Mouse (Mus musculus) inflammation-experienced regulatory T-cells, adult 6 months (primary cell): ENCODE results near the gene Tdrd3. TPM values are rescaled to one million over a fixed set of nuclear protein-coding genes. Genes with fewer than 3 reads are reported as not detected.

Experiments used
- ATAC-seq: one replicate; pipeline ENCODE4 v1.8.0; 2017
- polyA plus RNA-seq, 3 experiments: library from polyadenylated mRNA; unstranded; fragments of 100-300 nt; shearing (Covaris generic); gene quantifications; one replicate each; pipeline ENCODE4 v1.2.1; 2017

The Tdrd3 gene
- polyA plus RNA-seq, 3 experiments from 2014 or later, result 16.7 to 25.3 (median 23.7) TPM

- no peak for ATAC-seq
Measured at GRCm38 (mm10) chr14:87455630-87456175, 39.3 kb downstream of the Tdrd3 start.

- ATAC-seq, result no peak
Measured at GRCm38 (mm10) chr14:87459777-87460176, 43.3 kb downstream of the Tdrd3 start.

- ATAC-seq, result no peak
Measured at GRCm38 (mm10) chr14:87461543-87461942, 45.1 kb downstream of the Tdrd3 start.

- ATAC-seq, result peak; percentile 89
Measured at GRCm38 (mm10) chr14:87463963-87464654, 47.7 kb downstream of the Tdrd3 start.

GRCm38 (mm10) chr14:87464655-87465054 lies 48.2 kb downstream of the Tdrd3 start:
- ATAC-seq, result no peak

- ATAC-seq, result no peak
Measured at GRCm38 (mm10) chr14:87467586-87467985, 51.1 kb downstream of the Tdrd3 start.

- no peak for ATAC-seq
Measured at GRCm38 (mm10) chr14:87471521-87471920, 55.1 kb downstream of the Tdrd3 start.

GRCm38 (mm10) chr14:87472782-87473181 lies 56.3 kb downstream of the Tdrd3 start:
- ATAC-seq, result no peak

- no peak for ATAC-seq
Measured at GRCm38 (mm10) chr14:87475721-87476359, 59.4 kb downstream of the Tdrd3 start.

GRCm38 (mm10) chr14:87478339-87478951 lies 62.0 kb downstream of the Tdrd3 start:
- peak; percentile 57 for ATAC-seq

- ATAC-seq, result no peak
Measured at GRCm38 (mm10) chr14:87485888-87486287, 69.4 kb downstream of the Tdrd3 start.

- ATAC-seq, result peak; percentile 84
Measured at GRCm38 (mm10) chr14:87497955-87498594, 81.6 kb downstream of the Tdrd3 start.

GRCm38 (mm10) chr14:87505924-87506323 lies 89.5 kb downstream of the Tdrd3 start:
- peak; percentile 72 for ATAC-seq

GRCm38 (mm10) chr14:87515281-87515680 lies 98.8 kb downstream of the Tdrd3 start:
- no peak for ATAC-seq

- ATAC-seq, result no peak
Measured at GRCm38 (mm10) chr14:87517381-87517780, 100.9 kb downstream of the Tdrd3 start.

- ATAC-seq, result no peak
Measured at GRCm38 (mm10) chr14:87531847-87532246, 115.4 kb downstream of the Tdrd3 start.

GRCm38 (mm10) chr14:87537127-87537819 lies 120.8 kb downstream of the Tdrd3 start:
- peak; percentile 74 for ATAC-seq

- no peak for ATAC-seq
Measured at GRCm38 (mm10) chr14:87549986-87550385, 133.5 kb downstream of the Tdrd3 start.

- no peak for ATAC-seq
Measured at GRCm38 (mm10) chr14:87552211-87552610, 135.8 kb downstream of the Tdrd3 start.

- no peak for ATAC-seq
Measured at GRCm38 (mm10) chr14:87563841-87564240, 147.4 kb downstream of the Tdrd3 start.

GRCm38 (mm10) chr14:87566211-87566610 lies 149.8 kb downstream of the Tdrd3 start:
- no peak for ATAC-seq

- ATAC-seq, result no peak
Measured at GRCm38 (mm10) chr14:87567034-87567461, 150.6 kb downstream of the Tdrd3 start.
